Mouse (Mus musculus) CH12.LX (cell line): ENCODE data around the gene Zdhhc23. TPM values are rescaled to one million over a fixed set of nuclear protein-coding genes. Genes with fewer than 3 reads are reported as not detected.
A peak's percentile ranks its signal among the peaks of the same experiment; 100 is the strongest.

Experiments
- DNase-seq: peaks from one replicate; pipeline ENCODE4 v3.0.0-alpha.2; 2013; ENCODE audit errors: extremely low read depth
- H3K27ac ChIP-seq: 2 replicates; pipeline ENCODE4 v1.5.1; 2012; ENCODE audit warnings: low read depth, mild to moderate bottlenecking, control low read depth, moderate library complexity; ENCODE audit not compliant: insufficient read depth
- H3K27me3 ChIP-seq: replicated peaks from 2 replicates; pipeline ENCODE3; 2012; ENCODE audit warnings: inconsistent platforms
- H3K36me3 ChIP-seq, 2 experiments: replicated peaks in 1 of 2; 2 replicates each; pipeline versions ENCODE3 to v1.6.1; 2012; ENCODE audit warnings: inconsistent platforms in 1 of 2, low read length in 1 of 2, mild to moderate bottlenecking in 1 of 2, mixed read lengths in 1 of 2, moderate library complexity in 1 of 2; ENCODE audit not compliant: control insufficient read depth in 1 of 2, insufficient read depth in 1 of 2
- H3K4me1 ChIP-seq, 2 experiments: 2 replicates each; pipeline ENCODE4 v1.6.1; 2012; ENCODE audit warnings: inconsistent platforms in 1 of 2, moderate library complexity in 1 of 2; ENCODE audit not compliant: insufficient read depth in 2 of 2, control insufficient read depth in 1 of 2
- H3K4me2 ChIP-seq: 2 replicates; pipeline ENCODE4 v1.6.1; 2012; ENCODE audit warnings: low read depth, mild to moderate bottlenecking, control low read depth; ENCODE audit not compliant: poor library complexity, insufficient read depth, severe bottlenecking
- H3K4me3 ChIP-seq, 3 experiments: fragments of 150-350 bp in 1 of 3; sonication (generic) in 1 of 3; replicated peaks in 1 of 3; 2 replicates each; pipeline versions ENCODE3 to v1.5.1; 2011 to 2012; ENCODE audit warnings: low read depth in 2 of 3, low read length in 2 of 3, mild to moderate bottlenecking in 2 of 3, moderate library complexity in 2 of 3, control low read depth in 1 of 3, improper control_type of control experiment in 1 of 3, inconsistent platforms in 1 of 3, mixed read lengths in 1 of 3; ENCODE audit not compliant: poor library complexity in 1 of 3
- H3K79me2 ChIP-seq: replicated peaks from 2 replicates; pipeline ENCODE4 v1.6.1; 2012; ENCODE audit warnings: mild to moderate bottlenecking, moderate library complexity; ENCODE audit not compliant: control insufficient read depth, poor library complexity, insufficient read depth, severe bottlenecking; ENCODE audit errors: extremely low read depth
- H3K9ac ChIP-seq: 2 replicates; pipeline ENCODE4 v1.6.1; 2012; ENCODE audit warnings: low read depth, mild to moderate bottlenecking, control low read depth, moderate library complexity; ENCODE audit not compliant: insufficient read depth
- H3K9me3 ChIP-seq: replicated peaks from 2 replicates; pipeline ENCODE3; 2012; ENCODE audit warnings: low read length, inconsistent platforms, mixed read lengths
- BHLHE40 ChIP-seq: IDR thresholded peaks from 2 replicates; pipeline ENCODE4 v1.6.1; 2011; ENCODE audit warnings: mild to moderate bottlenecking, low read depth, low read length, improper control_type of control experiment
- CHD1 ChIP-seq: IDR thresholded peaks from 2 replicates; pipeline ENCODE4 v1.6.1; 2012; ENCODE audit warnings: low read depth, low read length, improper control_type of control experiment, inconsistent platforms
- CTCF ChIP-seq, 2 experiments: IDR thresholded peaks in 1 of 2; conservative IDR thresholded peaks in 1 of 2; 2 replicates each; pipeline ENCODE4 v1.5.1; 2011 to 2012; ENCODE audit warnings: low read depth in 2 of 2, low read length in 2 of 2, improper control_type of control experiment in 1 of 2, inconsistent platforms in 1 of 2, mild to moderate bottlenecking in 1 of 2, moderate library complexity in 1 of 2
- ETS1 ChIP-seq: conservative IDR thresholded peaks from 2 replicates; pipeline ENCODE4 v1.6.1; 2012; ENCODE audit warnings: low read depth, mild to moderate bottlenecking, inconsistent platforms, low read length, improper control_type of control experiment, moderate library complexity
- JUN ChIP-seq: IDR thresholded peaks from 2 replicates; pipeline ENCODE4 v1.6.1; 2011; ENCODE audit warnings: low read depth, mild to moderate bottlenecking, low read length, improper control_type of control experiment, moderate library complexity; ENCODE audit not compliant: insufficient read depth
- JUND ChIP-seq: conservative IDR thresholded peaks from 2 replicates; pipeline ENCODE4 v1.6.1; 2011; ENCODE audit warnings: low read depth, low read length, improper control_type of control experiment
- MYC ChIP-seq: IDR thresholded peaks from 2 replicates; pipeline ENCODE4 v1.6.1; 2011; ENCODE audit warnings: low read depth, mild to moderate bottlenecking, improper control_type of control experiment, low read length
- NELFE ChIP-seq: IDR thresholded peaks from 2 replicates; pipeline ENCODE4 v1.6.1; 2011; ENCODE audit warnings: low read depth, low read length, improper control_type of control experiment
- NRF1 ChIP-seq: IDR thresholded peaks from 2 replicates; pipeline ENCODE4 v1.6.1; 2014; ENCODE audit warnings: low read depth, mild to moderate bottlenecking, inconsistent platforms, low read length, improper control_type of control experiment, moderate library complexity
- RAD21 ChIP-seq: IDR thresholded peaks from 2 replicates; pipeline ENCODE4 v1.6.1; 2011; ENCODE audit warnings: low read depth, mild to moderate bottlenecking, low read length, improper control_type of control experiment, moderate library complexity
- RCOR1 ChIP-seq: conservative IDR thresholded peaks from 2 replicates; pipeline ENCODE4 v1.6.1; 2012; ENCODE audit warnings: low read depth, mild to moderate bottlenecking, inconsistent platforms, low read length, improper control_type of control experiment
- SMC3 ChIP-seq: IDR thresholded peaks from 2 replicates; pipeline ENCODE4 v1.6.1; 2011; ENCODE audit warnings: low read depth, low read length, improper control_type of control experiment
- TBP ChIP-seq: conservative IDR thresholded peaks from 2 replicates; pipeline ENCODE4 v1.6.1; 2011; ENCODE audit warnings: low read depth, low read length, improper control_type of control experiment
- USF1 ChIP-seq: IDR thresholded peaks from 2 replicates; pipeline ENCODE4 v1.6.1; 2014; ENCODE audit warnings: low read depth, mild to moderate bottlenecking, inconsistent platforms, low read length, improper control_type of control experiment
- USF2 ChIP-seq: conservative IDR thresholded peaks from 2 replicates; pipeline ENCODE4 v1.6.1; 2011; ENCODE audit warnings: low read depth, low read length, improper control_type of control experiment
- ZKSCAN1 ChIP-seq: IDR thresholded peaks from 2 replicates; pipeline ENCODE4 v1.6.1; 2012; ENCODE audit warnings: low read depth, inconsistent platforms, low read length, improper control_type of control experiment, borderline replicate concordance
- ZNF384 ChIP-seq: IDR thresholded peaks from 2 replicates; pipeline ENCODE4 v1.6.1; 2012; ENCODE audit warnings: low read depth, low read length, improper control_type of control experiment, inconsistent platforms
- dilution Hi-C: fragments of 300-500 bp; cut with MboI; formaldehyde crosslinking; loops from 2 replicates; pipeline ENCODE4 v1.14.3; 2020; ENCODE audit warnings: low sequenced_read_pairs; ENCODE audit not compliant: extremely low pct_unique_long_range_greater_than_20kb, extremely low pct_ligation_motif_present
- in situ Hi-C: fragments of 300-500 bp; cut with MboI; formaldehyde crosslinking; loops from 3 replicates; pipeline ENCODE4 v1.14.3; 2019; ENCODE audit warnings: low sequenced_read_pairs, low pct_ligation_motif_present, low pct_unique_long_range_greater_than_20kb, mixed read lengths
- polyA plus RNA-seq: library from polyadenylated mRNA; unstranded; fragments of >175 nt; gene quantifications from 2 replicates; pipeline ENCODE4 v1.2.1, GENCODE M21; 2012; ENCODE audit warnings: low read depth; ENCODE audit not compliant: insufficient read length
- total RNA-seq, 2 experiments: library from RNA; depleted of rRNA; stranded (reverse); fragments of 300-350 nt in 1 of 2; fragments of >200 nt in 1 of 2; gene quantifications; 2 replicates each; pipeline ENCODE4 v1.2.3; 2012 to 2014

Gene Zdhhc23
- total and polyA plus RNA-seq, 3 experiments: 0.20 to 0.68 (median 0.46) TPM

DNA sequence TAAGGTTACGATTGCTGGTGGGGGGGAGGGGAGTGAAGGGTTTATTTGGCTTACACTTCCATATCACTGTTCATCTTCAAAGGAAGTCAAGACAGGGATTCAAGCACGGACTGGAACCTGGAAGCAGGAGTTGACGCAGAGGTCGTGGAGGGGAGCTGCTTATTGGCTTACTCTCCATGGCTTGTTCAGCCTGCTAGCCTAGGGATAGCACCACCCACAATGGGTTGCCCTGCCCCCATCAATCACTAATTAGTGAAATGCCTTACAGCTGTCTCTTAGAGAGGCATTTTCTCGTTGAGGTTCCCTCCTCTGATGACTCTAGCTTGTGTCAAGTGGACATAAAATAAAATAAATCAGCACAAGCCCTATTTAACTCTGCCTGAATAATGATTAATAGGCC is 31.4 kb upstream of the Zdhhc23 start:
- no peak for TF ChIP-seq JUN
- TF ChIP-seq ETS1: no peak
- TF ChIP-seq MYC: no peak
- no peak for TF ChIP-seq NELFE
- no peak for TF ChIP-seq ZNF384
- no peak for TF ChIP-seq USF2
- no peak for TF ChIP-seq BHLHE40
- TF ChIP-seq CHD1: no peak
- TF ChIP-seq JUND: no peak
- no peak for TF ChIP-seq ZKSCAN1
- H3K36me3 ChIP-seq: peaks cover 0 to 26% of the 10 kb centered on the region in 2 experiments
- peaks cover 0 to 14% of the 10 kb centered on the region in 2 experiments; a peak in 2 of 4 replicates for H3K4me1 ChIP-seq
- H3K79me2 ChIP-seq: no peaks in the 10 kb centered on the region
- no peak overlapping the region for H3K27ac ChIP-seq
- H3K4me3 ChIP-seq: no peak overlapping the region
- H3K4me2 ChIP-seq: no peak overlapping the region
- dilution Hi-C loops: no loop called here
- no peak for DNase-seq
- in situ Hi-C loops: no loop called here
- H3K9me3 ChIP-seq: no peaks in the 10 kb centered on the region
- no peak overlapping the region for H3K9ac ChIP-seq
- no peaks in the 10 kb centered on the region for H3K27me3 ChIP-seq

DNA sequence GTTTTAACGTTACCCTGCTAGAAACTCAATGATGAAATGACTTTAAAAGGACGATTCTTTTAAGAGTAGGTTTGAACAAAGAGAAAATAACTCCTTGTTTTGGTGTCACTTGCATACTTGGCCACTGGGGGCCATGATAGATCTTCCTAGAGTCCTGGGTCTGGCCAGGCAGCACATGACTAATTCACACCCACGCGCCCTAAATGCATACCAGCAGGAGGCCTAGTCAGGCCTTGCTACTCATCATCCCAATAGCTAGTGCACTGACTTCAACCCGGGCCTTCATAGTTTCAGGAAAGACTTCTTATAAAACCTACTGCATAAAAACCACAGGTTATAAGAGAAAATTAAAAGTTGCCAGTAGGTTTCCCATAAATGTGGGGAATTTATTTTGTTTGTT is 22.5 kb upstream of the Zdhhc23 start:
- Histone ChIP-seq H3K9ac (no peak overlapping the region), H3K27me3 (no peaks in the 10 kb centered on the region), H3K79me2 (no peaks in the 10 kb centered on the region), H3K36me3 (peaks cover 8 to 34% of the 10 kb centered on the region in 2 experiments), H3K4me1 (no peaks in the 10 kb centered on the region), H3K4me3 (no peak overlapping the region), H3K4me2 (no peak overlapping the region), H3K27ac (no peak overlapping the region), H3K9me3 (no peaks in the 10 kb centered on the region)
- in situ Hi-C loops (no loop called here), dilution Hi-C loops (no loop called here)
- TF ChIP-seq MYC (no peak), RCOR1 (no peak), RAD21 (peak; percentile 56), TBP (no peak), NELFE (no peak), SMC3 (peak; percentile 38), USF1 (no peak), BHLHE40 (peak; percentile 75), JUN (no peak), NRF1 (no peak), CTCF (conservative IDR thresholded peaks at IDR 0.05 in 1 of 2, IDR thresholded peaks at IDR 0.05 in 1 of 2; ENCODE audit: low read depth in 2 of 2, low read length in 2 of 2) (peak in 1 of 2 experiments; percentile 61; a peak in 2 of 4 replicates)
- peak; percentile 48 for DNase-seq
